21 mouse cellular contexts compared by ENCODE assay signal in genomic region chr13:57459978-57460377, GRCm38 (mm10).
DNase-seq lines count a peak whose midpoint lies in the region; ATAC-seq and TF ChIP-seq lines count a peak whose summit lies in the region.
"Had no signal": no experiment of that assay in that cellular context is flagged by ENCODE, and none has a peak within 500 bp of the region (broad histone marks: within the 10 kb centered on the region; RNA-seq: fewer than 3 reads in every experiment).

No protein-coding gene starts in this region.

- no peaks in the 10 kb centered on the region for H3K27me3 ChIP-seq in hindbrain, embryonic 13.5 days
- H3K27me3 ChIP-seq in hindbrain, embryonic 10.5 days (ENCODE audit: insufficient read depth, poor library complexity, severe bottlenecking) = no peaks in the 10 kb centered on the region
- no peaks in the 10 kb centered on the region for H3K27me3 ChIP-seq in midbrain, embryonic 14.5 days (ENCODE audit: control insufficient read depth, insufficient read depth, low read length)
- no peaks in the 10 kb centered on the region for H3K27me3 ChIP-seq in midbrain, embryonic 11.5 days (ENCODE audit: control insufficient read depth, insufficient read depth, low read length)
- H3K27me3 ChIP-seq in neural tube, embryonic 15.5 days (replicated peaks) = no peaks in the 10 kb centered on the region
- H3K27me3 ChIP-seq: embryonic facial prominence, embryonic 15.5 days had no signal

- H3K9ac ChIP-seq in hindbrain, embryonic 13.5 days = no peak overlapping the region
- H3K9ac ChIP-seq in midbrain, embryonic 14.5 days (replicated peaks; ENCODE audit: low read length) = no peak overlapping the region
- H3K9ac ChIP-seq in midbrain, embryonic 11.5 days (ENCODE audit: low read length) = no peak overlapping the region
- no peak overlapping the region for H3K9ac ChIP-seq in neural tube, embryonic 15.5 days (replicated peaks)
- H3K9ac ChIP-seq: embryonic facial prominence, embryonic 15.5 days had no signal

- no peak for ATAC-seq in hindbrain, embryonic 13.5 days (ENCODE audit: low FRiP score)
- no peak for ATAC-seq in midbrain, embryonic 14.5 days (ENCODE audit: low FRiP score, low TSS enrichment)
- no peak for ATAC-seq in midbrain, embryonic 11.5 days (ENCODE audit: low FRiP score)
- ATAC-seq in neural tube, embryonic 15.5 days (ENCODE audit: low FRiP score) = peak; percentile 62
- ATAC-seq: forebrain, embryonic 14.5 days; inflammation-experienced regulatory T-cells, adult 6 months had no signal

- H3K4me3 ChIP-seq in hindbrain, embryonic 13.5 days = no peak overlapping the region
- H3K4me3 ChIP-seq in hindbrain, embryonic 10.5 days = no peak overlapping the region
- H3K4me3 ChIP-seq in midbrain, embryonic 14.5 days (replicated peaks; ENCODE audit: low read depth, low read length) = no peak overlapping the region
- H3K4me3 ChIP-seq in midbrain, embryonic 11.5 days (ENCODE audit: low read depth, low read length) = no peak overlapping the region
- no peak overlapping the region for H3K4me3 ChIP-seq in neural tube, embryonic 15.5 days (replicated peaks)
- H3K4me3 ChIP-seq: embryonic facial prominence, embryonic 15.5 days; erythroblast, embryonic 14.5 days; forebrain, embryonic 10.5 days; heart, embryonic 10.5 days had no signal

- WGBS in hindbrain, embryonic 13.5 days = 70% methylated on average over 8 of the region's 8 CpGs
- WGBS in hindbrain, embryonic 10.5 days = 91% methylated on average over 8 of the region's 8 CpGs
- 68% methylated on average over 8 of the region's 8 CpGs for WGBS in midbrain, embryonic 14.5 days
- WGBS in midbrain, embryonic 11.5 days = 86% methylated on average over 8 of the region's 8 CpGs
- WGBS in neural tube, embryonic 15.5 days = 48% methylated on average over 8 of the region's 8 CpGs

- TF ChIP-seq CTCF in brain, embryonic 14.5 days (IDR thresholded peaks at IDR 0.05; ENCODE audit: borderline replicate concordance, extremely low read depth, insufficient read depth, insufficient read length) = no peak

- no peak for TF ChIP-seq POLR2A in brain, embryonic 14.5 days (IDR thresholded peaks at IDR 0.05; ENCODE audit: borderline replicate concordance, extremely low read depth, insufficient read depth, insufficient read length, poor library complexity, severe bottlenecking)

- H3K36me3 ChIP-seq in hindbrain, embryonic 13.5 days = no peaks in the 10 kb centered on the region
- no peaks in the 10 kb centered on the region for H3K36me3 ChIP-seq in hindbrain, embryonic 10.5 days
- H3K36me3 ChIP-seq in midbrain, embryonic 14.5 days (ENCODE audit: control insufficient read depth, insufficient read depth, low read length) = no peaks in the 10 kb centered on the region
- H3K36me3 ChIP-seq in midbrain, embryonic 11.5 days (ENCODE audit: control insufficient read depth, insufficient read depth, low read length) = no peaks in the 10 kb centered on the region
- H3K36me3 ChIP-seq in neural tube, embryonic 15.5 days = no peaks in the 10 kb centered on the region
- H3K36me3 ChIP-seq: embryonic facial prominence, embryonic 15.5 days; forebrain, embryonic 10.5 days; heart, embryonic 10.5 days had no signal

- no peak for DNase-seq in hindbrain, embryonic 10.5 days (ENCODE audit: low spot score)
- no peak for DNase-seq in midbrain, embryonic 14.5 days
- DNase-seq in midbrain, embryonic 11.5 days (ENCODE audit: low spot score, missing footprints) = no peak
- peak; percentile 53 for DNase-seq in brain, embryonic 14.5 days (ENCODE audit: low read depth)
- no peak for DNase-seq in kidney, adult 8-10 months
- DNase-seq: adrenal gland, postnatal 10 days; cerebellum, adult 18-20 months; cerebellum, adult 9-11 months; embryo, embryonic 11 days; gastrocnemius, postnatal 10 days; heart, adult 18-20 months; heart, postnatal 10 days; heart, postnatal 4 days had no signal

- H3K9me3 ChIP-seq in hindbrain, embryonic 13.5 days = peaks cover 6% of the 10 kb centered on the region; the same call in 1 of the 2 replicates
- H3K9me3 ChIP-seq in hindbrain, embryonic 10.5 days = 0 out of 2 replicates have a peak, but pooled peaks cover 2% of the 10 kb centered on the region
- H3K9me3 ChIP-seq in midbrain, embryonic 14.5 days (ENCODE audit: control insufficient read depth, low read length) = no peaks in the 10 kb centered on the region
- H3K9me3 ChIP-seq in midbrain, embryonic 11.5 days (ENCODE audit: control insufficient read depth, low read length) = no peaks in the 10 kb centered on the region
- no peaks in the 10 kb centered on the region for H3K9me3 ChIP-seq in neural tube, embryonic 15.5 days (replicated peaks)
- H3K9me3 ChIP-seq: embryonic facial prominence, embryonic 15.5 days; heart, embryonic 10.5 days had no signal

- H3K4me2 ChIP-seq in hindbrain, embryonic 13.5 days = no peak overlapping the region
- no peak overlapping the region for H3K4me2 ChIP-seq in midbrain, embryonic 14.5 days (ENCODE audit: low read length)
- no peak overlapping the region for H3K4me2 ChIP-seq in midbrain, embryonic 11.5 days
- no peak overlapping the region for H3K4me2 ChIP-seq in neural tube, embryonic 15.5 days
- H3K4me2 ChIP-seq: embryonic facial prominence, embryonic 15.5 days had no signal

- H3K27ac ChIP-seq in hindbrain, embryonic 13.5 days = peak overlapping the region; percentile 66
- no peak overlapping the region for H3K27ac ChIP-seq in hindbrain, embryonic 10.5 days
- H3K27ac ChIP-seq in midbrain, embryonic 14.5 days (replicated peaks; ENCODE audit: low read depth, low read length) = peak overlapping the region; percentile 6; the same call in 1 of the 2 replicates
- no peak overlapping the region for H3K27ac ChIP-seq in midbrain, embryonic 11.5 days (ENCODE audit: low read depth, low read length)
- H3K27ac ChIP-seq in neural tube, embryonic 15.5 days (replicated peaks) = peak overlapping the region; percentile 66
- H3K27ac ChIP-seq: forebrain, embryonic 10.5 days; heart, embryonic 10.5 days had no signal

- H3K4me1 ChIP-seq in hindbrain, embryonic 13.5 days (replicated peaks) = peaks cover 5% of the 10 kb centered on the region; the same call in 1 of the 2 replicates
- H3K4me1 ChIP-seq in hindbrain, embryonic 10.5 days (replicated peaks) = no peaks in the 10 kb centered on the region
- H3K4me1 ChIP-seq in midbrain, embryonic 14.5 days (ENCODE audit: control insufficient read depth, insufficient read depth, low read length) = no peaks in the 10 kb centered on the region
- H3K4me1 ChIP-seq in midbrain, embryonic 11.5 days (ENCODE audit: control insufficient read depth, insufficient read depth, low read length) = no peaks in the 10 kb centered on the region
- peaks cover 17% of the 10 kb centered on the region for H3K4me1 ChIP-seq in neural tube, embryonic 15.5 days
- H3K4me1 ChIP-seq: embryonic facial prominence, embryonic 15.5 days; forebrain, embryonic 10.5 days; heart, embryonic 10.5 days had no signal

Comparison
In these comparisons a context has a peak if more than half of its experiments do, and no peak if none do; other contexts are left out.
1. H3K27ac ChIP-seq: peak in hindbrain, embryonic 13.5 days (single experiment), midbrain, embryonic 14.5 days (single experiment) and neural tube, embryonic 15.5 days (single experiment); none in hindbrain, embryonic 10.5 days (single experiment) and midbrain, embryonic 11.5 days (single experiment).